In genomic region chr8:71701414-71702086, GRCm38 (mm10) we compare ENCODE assay signal across 7 mouse cellular contexts. TPM values are rescaled to one million over a fixed set of nuclear protein-coding genes. Genes with fewer than 3 reads are reported as not detected.
DNase-seq lines count a peak whose midpoint lies in the region; ATAC-seq and TF ChIP-seq lines count a peak whose summit lies in the region.

TSS of gene B3gnt3 (minus strand) at chr8:71701789.

- H3K4me2 ChIP-seq in heart, postnatal 0 days (ENCODE audit: low read depth, low read length) = peak within 1 kb of the TSS; percentile 67
- H3K4me2 ChIP-seq in liver, embryonic 16.5 days (ENCODE audit: low read depth, low read length) = peak within 1 kb of the TSS; percentile 74

- no peak for TF ChIP-seq EP300 in heart, postnatal 0 days (IDR thresholded peaks at IDR 0.05; ENCODE audit: low read depth)

- H3K9ac ChIP-seq in heart, postnatal 0 days (replicated peaks; ENCODE audit: low read depth, low read length) = peak within 1 kb of the TSS; percentile 37; the same call in 1 of the 2 replicates
- H3K9ac ChIP-seq in liver, embryonic 16.5 days (ENCODE audit: low read depth, low read length) = peak within 1 kb of the TSS; percentile 68

- no peak for TF ChIP-seq CTCF in testis, adult 2 months (IDR thresholded peaks at IDR 0.05; ENCODE audit: control insufficient read depth, insufficient read depth, insufficient replicate concordance, low read depth, low read length)
- TF ChIP-seq CTCF in heart, postnatal 0 days (IDR thresholded peaks at IDR 0.05; ENCODE audit: low read depth) = no peak

- peaks cover 8% of the 10 kb centered on the region for H3K4me1 ChIP-seq in testis, adult 2 months (ENCODE audit: control insufficient read depth, insufficient read depth, low read length)
- H3K4me1 ChIP-seq in heart, postnatal 0 days (ENCODE audit: control insufficient read depth, insufficient read depth) = no peaks in the 10 kb centered on the region
- H3K4me1 ChIP-seq in liver, embryonic 16.5 days (ENCODE audit: control insufficient read depth, low read depth, low read length) = peaks cover 29% of the 10 kb centered on the region

- peaks cover 6% of the 10 kb centered on the region; the same call in 1 of the 2 replicates for H3K27me3 ChIP-seq in testis, adult 2 months (ENCODE audit: control insufficient read depth, insufficient read depth, low read length)
- H3K27me3 ChIP-seq in heart, postnatal 0 days (ENCODE audit: control insufficient read depth, insufficient read depth, low read length) = peaks cover 47% of the 10 kb centered on the region
- H3K27me3 ChIP-seq in liver, embryonic 16.5 days (ENCODE audit: control insufficient read depth, insufficient read depth, low read depth, low read length) = peaks cover 29% of the 10 kb centered on the region

- no peak for DNase-seq in testis, postnatal 14 days (ENCODE audit: low spot score)
- no peak for DNase-seq in heart, postnatal 0 days (ENCODE audit: low spot score)
- DNase-seq in cerebellum, adult 11-12 months = no peak
- no peak for DNase-seq in ovary, postnatal 10 days (ENCODE audit: low spot score)

- TF ChIP-seq POLR2A in testis, adult 2 months (IDR thresholded peaks at IDR 0.05; ENCODE audit: control insufficient read depth, low read depth, low read length) = no peak

- H3K9me3 ChIP-seq in heart, postnatal 0 days (replicated peaks; ENCODE audit: control insufficient read depth, low read length) = no peaks in the 10 kb centered on the region
- H3K9me3 ChIP-seq in liver, embryonic 16.5 days (replicated peaks; ENCODE audit: control insufficient read depth, low read length) = no peaks in the 10 kb centered on the region

- H3K27ac ChIP-seq in testis, adult 2 months (ENCODE audit: control insufficient read depth, insufficient read depth, low read depth, low read length) = no peak within 1 kb of the TSS; the same call in 1 of the 2 replicates
- peak within 1 kb of the TSS; percentile 40; the same call in 1 of the 2 replicates for H3K27ac ChIP-seq in heart, postnatal 0 days (ENCODE audit: low read depth)
- H3K27ac ChIP-seq in liver, embryonic 16.5 days (ENCODE audit: low read length) = peak within 1 kb of the TSS; percentile 86

- H3K36me3 ChIP-seq in testis, adult 2 months (ENCODE audit: control insufficient read depth, insufficient read depth, low read length) = no peaks in the 10 kb centered on the region
- H3K36me3 ChIP-seq in heart, postnatal 0 days (replicated peaks; ENCODE audit: control insufficient read depth, insufficient read depth, low read length) = no peaks in the 10 kb centered on the region
- no peaks in the 10 kb centered on the region for H3K36me3 ChIP-seq in liver, embryonic 16.5 days (ENCODE audit: control insufficient read depth, insufficient read depth)

- peak within 1 kb of the TSS; percentile 35 for H3K4me3 ChIP-seq in testis, adult 2 months (ENCODE audit: control insufficient read depth, low read depth, low read length)
- peak within 1 kb of the TSS; percentile 51 for H3K4me3 ChIP-seq in heart, postnatal 0 days (ENCODE audit: low read depth, low read length)
- H3K4me3 ChIP-seq in liver, embryonic 16.5 days (ENCODE audit: low read depth, low read length) = peak within 1 kb of the TSS; percentile 59

- peak; percentile 21; the same call in 1 of the 2 replicates for ATAC-seq in heart, postnatal 0 days (ENCODE audit: insufficient read depth, low read depth)
- no peak for ATAC-seq in liver, embryonic 16.5 days (ENCODE audit: low read depth)
- ATAC-seq in frontal cortex, adult (ENCODE audit: low TSS enrichment) = no peak

- 15% methylated on average over 33 of the region's 34 CpGs for WGBS in heart, postnatal 0 days
- 11% methylated on average over 32 of the region's 34 CpGs for WGBS in liver, embryonic 16.5 days (ENCODE audit: insufficient replicate concordance)

RNA-seq across cellular contexts. Expression of gene B3gnt3, which starts in this region (rescaled TPM):
- polyA plus RNA-seq in testis, adult 2 months (2012; rRNA removed) = 0.17 and 0.23 TPM in 2 replicates
- 8.7 TPM in 2 replicates for total RNA-seq in heart, postnatal 0 days (2014; rRNA removed; ENCODE audit: low replicate concordance)
- 6.4 TPM in 2 replicates for polyA plus RNA-seq in heart, postnatal 0 days (2015; fragmentation: Nextera tagmentation; extraction: Ambion mirVana)
- 4.9 and 5.5 TPM in 2 replicates for polyA plus RNA-seq in liver, embryonic 16.5 days (2015; fragmentation: Nextera tagmentation; extraction: Ambion mirVana)
